Mouse (Mus musculus): ENCODE measurements around the gene Bcas1. TPM values are rescaled to one million over a fixed set of nuclear protein-coding genes. Genes with fewer than 3 reads are reported as not detected.

Gene Bcas1
- total RNA-seq, 1 experiment from 2014 or later = 1.2 TPM

- no peak for ATAC-seq (replicated peaks; ENCODE audit: insufficient number of reproducible peaks, low FRiP score, low TSS enrichment, poor library complexity, severe bottlenecking)
Observed at GRCm38 (mm10) chr2:170356667-170357374, 70.8 kb downstream of the Bcas1 start.

- 0 out of 2 replicates have a peak, but pooled peaks have one; percentile 50 for ATAC-seq (replicated peaks; ENCODE audit: insufficient number of reproducible peaks, low FRiP score, low TSS enrichment, poor library complexity, severe bottlenecking)
Observed at GRCm38 (mm10) chr2:170354963-170355367, 72.7 kb downstream of the Bcas1 start.

- ATAC-seq (replicated peaks; ENCODE audit: insufficient number of reproducible peaks, low FRiP score, low TSS enrichment, poor library complexity, severe bottlenecking) = no peak
Observed at GRCm38 (mm10) chr2:170352273-170352672, 75.4 kb downstream of the Bcas1 start.

- 0 out of 2 replicates have a peak, but pooled peaks have one; percentile 11 for ATAC-seq (replicated peaks; ENCODE audit: insufficient number of reproducible peaks, low FRiP score, low TSS enrichment, poor library complexity, severe bottlenecking)
Observed at GRCm38 (mm10) chr2:170351847-170352246, 75.8 kb downstream of the Bcas1 start.

- ATAC-seq (replicated peaks; ENCODE audit: insufficient number of reproducible peaks, low FRiP score, low TSS enrichment, poor library complexity, severe bottlenecking) = no peak
Observed at GRCm38 (mm10) chr2:170349784-170350183, 77.9 kb downstream of the Bcas1 start.

GRCm38 (mm10) chr2:170349096-170349495 lies 78.5 kb downstream of the Bcas1 start:
- no peak for ATAC-seq (replicated peaks; ENCODE audit: insufficient number of reproducible peaks, low FRiP score, low TSS enrichment, poor library complexity, severe bottlenecking)

GRCm38 (mm10) chr2:170347131-170347765 lies 80.4 kb downstream of the Bcas1 start:
- ATAC-seq (replicated peaks; ENCODE audit: insufficient number of reproducible peaks, low FRiP score, low TSS enrichment, poor library complexity, severe bottlenecking) = no peak

- ATAC-seq (replicated peaks; ENCODE audit: insufficient number of reproducible peaks, low FRiP score, low TSS enrichment, poor library complexity, severe bottlenecking) = peak; percentile 81
Observed at GRCm38 (mm10) chr2:170345410-170345793, 82.2 kb downstream of the Bcas1 start.

GRCm38 (mm10) chr2:170344502-170345409 lies 82.9 kb downstream of the Bcas1 start:
- no peak for ATAC-seq (replicated peaks; ENCODE audit: insufficient number of reproducible peaks, low FRiP score, low TSS enrichment, poor library complexity, severe bottlenecking)

- ATAC-seq (replicated peaks; ENCODE audit: insufficient number of reproducible peaks, low FRiP score, low TSS enrichment, poor library complexity, severe bottlenecking) = peak; percentile 12; the same call in 1 of the 2 replicates
Observed at GRCm38 (mm10) chr2:170343819-170344317, 83.8 kb downstream of the Bcas1 start.

- peak; percentile 49 for ATAC-seq (replicated peaks; ENCODE audit: insufficient number of reproducible peaks, low FRiP score, low TSS enrichment, poor library complexity, severe bottlenecking)
Observed at GRCm38 (mm10) chr2:170343133-170343818, 84.4 kb downstream of the Bcas1 start.

- ATAC-seq (replicated peaks; ENCODE audit: insufficient number of reproducible peaks, low FRiP score, low TSS enrichment, poor library complexity, severe bottlenecking) = no peak
Observed at GRCm38 (mm10) chr2:170342312-170342830, 85.3 kb downstream of the Bcas1 start.

- ATAC-seq (replicated peaks; ENCODE audit: insufficient number of reproducible peaks, low FRiP score, low TSS enrichment, poor library complexity, severe bottlenecking) = no peak
Observed at GRCm38 (mm10) chr2:170341179-170341578, 86.5 kb downstream of the Bcas1 start.

- ATAC-seq (replicated peaks; ENCODE audit: insufficient number of reproducible peaks, low FRiP score, low TSS enrichment, poor library complexity, severe bottlenecking) = 0 out of 2 replicates have a peak, but pooled peaks have one; percentile 18
Observed at GRCm38 (mm10) chr2:170336266-170336760, 91.3 kb downstream of the Bcas1 start.

GRCm38 (mm10) chr2:170335168-170335567 lies 92.5 kb downstream of the Bcas1 start:
- ATAC-seq (replicated peaks; ENCODE audit: insufficient number of reproducible peaks, low FRiP score, low TSS enrichment, poor library complexity, severe bottlenecking) = no peak

- no peak for ATAC-seq (replicated peaks; ENCODE audit: insufficient number of reproducible peaks, low FRiP score, low TSS enrichment, poor library complexity, severe bottlenecking)
Observed at GRCm38 (mm10) chr2:170331870-170332269, 95.8 kb downstream of the Bcas1 start.

- ATAC-seq (replicated peaks; ENCODE audit: insufficient number of reproducible peaks, low FRiP score, low TSS enrichment, poor library complexity, severe bottlenecking) = no peak
Observed at GRCm38 (mm10) chr2:170330466-170330865, 97.2 kb downstream of the Bcas1 start.

GRCm38 (mm10) chr2:170329921-170330320 lies 97.7 kb downstream of the Bcas1 start:
- peak; percentile 77 for ATAC-seq (replicated peaks; ENCODE audit: insufficient number of reproducible peaks, low FRiP score, low TSS enrichment, poor library complexity, severe bottlenecking)

All from monocyte, adult 5-6 weeks (primary cell).